Mouse (Mus musculus): Measurements from ENCODE around the gene Gk.
A peak's percentile ranks its signal among the peaks of the same experiment; 100 is the strongest.

The Gk gene

GRCm38 (mm10) chrX:85776544-85777087 is at the start of gene Gk:
Gene Gk (minus strand): TSS chrX:85776819.
- peak; percentile 96 for DNase-seq (ENCODE audit: low read depth, low spot score)

GRCm38 (mm10) chrX:85804706-85805376 is 28.2 kb upstream of the Gk start:
- DNase-seq (ENCODE audit: low read depth, low spot score): no peak

- DNase-seq (ENCODE audit: low read depth, low spot score): no peak
Measured at GRCm38 (mm10) chrX:85803006-85803405, 26.4 kb upstream of the Gk start.

- no peak for DNase-seq (ENCODE audit: low read depth, low spot score)
Measured at GRCm38 (mm10) chrX:85797449-85797848, 20.8 kb upstream of the Gk start.

GRCm38 (mm10) chrX:85778346-85778745 is 1.7 kb upstream of the Gk start:
- DNase-seq (ENCODE audit: low read depth, low spot score): no peak

- no peak for DNase-seq (ENCODE audit: low read depth, low spot score)
Measured at GRCm38 (mm10) chrX:85777141-85777540, 522 bp upstream of the Gk start.

GRCm38 (mm10) chrX:85775879-85776543 is 608 bp downstream of the Gk start:
- DNase-seq (ENCODE audit: low read depth, low spot score): no peak

GRCm38 (mm10) chrX:85771303-85771702 is 5.3 kb downstream of the Gk start:
- no peak for DNase-seq (ENCODE audit: low read depth, low spot score)

- DNase-seq (ENCODE audit: low read depth, low spot score): no peak
Measured at GRCm38 (mm10) chrX:85770747-85771146, 5.9 kb downstream of the Gk start.

GRCm38 (mm10) chrX:85768578-85768977 is 8.0 kb downstream of the Gk start:
- no peak for DNase-seq (ENCODE audit: low read depth, low spot score)

GRCm38 (mm10) chrX:85756005-85756404 is 20.6 kb downstream of the Gk start:
- DNase-seq (ENCODE audit: low read depth, low spot score): no peak

- no peak for DNase-seq (ENCODE audit: low read depth, low spot score)
Measured at GRCm38 (mm10) chrX:85743837-85744236, 32.8 kb downstream of the Gk start.

- DNase-seq (ENCODE audit: low read depth, low spot score): no peak
Measured at GRCm38 (mm10) chrX:85733228-85733627, 43.4 kb downstream of the Gk start.

GRCm38 (mm10) chrX:85731133-85731938 is 45.3 kb downstream of the Gk start:
- DNase-seq (ENCODE audit: low read depth, low spot score): no peak

- DNase-seq (ENCODE audit: low read depth, low spot score): peak; percentile 20
Measured at GRCm38 (mm10) chrX:85721226-85721625, 55.4 kb downstream of the Gk start.

- DNase-seq (ENCODE audit: low read depth, low spot score): no peak
Measured at GRCm38 (mm10) chrX:85710399-85710798, 66.2 kb downstream of the Gk start.

GRCm38 (mm10) chrX:85705715-85706114 is 70.9 kb downstream of the Gk start:
- no peak for DNase-seq (ENCODE audit: low read depth, low spot score)

- no peak for DNase-seq (ENCODE audit: low read depth, low spot score)
Measured at GRCm38 (mm10) chrX:85683723-85684122, 92.9 kb downstream of the Gk start.

- DNase-seq (ENCODE audit: low read depth, low spot score): no peak
Measured at GRCm38 (mm10) chrX:85682125-85682524, 94.5 kb downstream of the Gk start.

GRCm38 (mm10) chrX:85676808-85677207 is 99.8 kb downstream of the Gk start:
- peak; percentile 26 for DNase-seq (ENCODE audit: low read depth, low spot score)
